Mouse (Mus musculus) thymus, postnatal 36 days (tissue): ENCODE measurements around the gene Rbpj.
A peak's percentile ranks its signal among the peaks of the same experiment; 100 is the strongest.

Experiments
- DNase-seq, 2 experiments: peaks; one replicate each; pipeline ENCODE4 v3.0.0; 2022; ENCODE audit warnings: mixed read lengths in 2 of 2

The Rbpj gene

DNA sequence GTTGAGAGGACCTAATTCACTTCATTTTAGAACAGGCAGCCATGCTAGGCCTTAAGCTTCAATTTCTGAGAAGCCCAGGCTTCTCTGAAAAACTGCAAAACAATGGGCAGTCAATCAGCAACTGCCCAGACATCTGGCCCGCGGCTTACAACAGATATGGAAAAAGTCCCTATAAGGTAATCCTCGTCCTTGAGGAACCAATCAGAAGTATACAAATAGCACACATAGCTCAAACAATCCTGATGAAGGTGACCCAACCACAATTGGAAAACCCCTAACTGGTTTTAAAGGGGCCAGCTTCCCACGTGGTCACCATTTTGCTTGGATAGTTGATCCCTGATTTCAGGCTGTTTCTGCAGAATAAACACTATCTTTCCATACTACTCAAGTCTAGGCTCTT lies 89.0 kb downstream of the Rbpj start:
- no peak for DNase-seq

DNA sequence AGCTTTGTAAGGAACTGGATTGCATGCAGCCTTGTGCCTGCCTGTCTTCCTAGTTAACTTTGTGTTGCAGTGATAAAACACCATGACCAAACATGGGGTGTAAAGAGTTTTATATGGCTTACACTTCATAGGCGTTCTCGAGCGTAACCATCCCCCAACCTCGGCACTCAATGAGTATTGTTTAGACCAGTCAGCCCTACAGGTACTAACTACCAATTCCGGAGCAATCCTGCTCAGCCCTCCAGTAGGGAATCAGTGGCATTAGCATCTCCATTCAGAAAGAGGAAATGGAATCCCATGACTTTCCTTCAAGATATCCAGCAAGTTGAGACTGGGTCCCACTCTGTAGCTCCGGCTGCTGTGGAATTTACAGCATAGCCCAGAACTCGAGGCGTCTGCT lies 89.5 kb downstream of the Rbpj start:
- no peak for DNase-seq

DNA sequence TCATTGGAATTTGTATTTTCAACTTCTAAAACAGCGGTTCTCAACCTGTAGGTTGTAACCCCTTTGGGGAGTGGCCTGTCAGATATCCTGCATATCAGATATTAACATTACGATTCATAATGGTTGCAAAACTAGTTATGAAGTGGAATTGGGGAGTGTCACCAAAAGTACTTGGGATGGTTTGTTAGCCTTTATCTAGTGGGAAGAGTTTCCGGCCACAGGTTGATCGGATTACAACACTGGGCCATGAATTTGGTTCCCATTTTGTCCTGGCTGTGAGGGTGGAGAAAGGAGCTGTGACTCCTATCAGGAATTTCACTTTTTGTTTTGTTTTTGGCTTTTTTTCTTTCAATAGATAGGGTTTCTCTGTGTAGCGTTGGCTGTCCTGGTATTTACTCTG lies 90.0 kb downstream of the Rbpj start:
- DNase-seq, result no peak

DNA sequence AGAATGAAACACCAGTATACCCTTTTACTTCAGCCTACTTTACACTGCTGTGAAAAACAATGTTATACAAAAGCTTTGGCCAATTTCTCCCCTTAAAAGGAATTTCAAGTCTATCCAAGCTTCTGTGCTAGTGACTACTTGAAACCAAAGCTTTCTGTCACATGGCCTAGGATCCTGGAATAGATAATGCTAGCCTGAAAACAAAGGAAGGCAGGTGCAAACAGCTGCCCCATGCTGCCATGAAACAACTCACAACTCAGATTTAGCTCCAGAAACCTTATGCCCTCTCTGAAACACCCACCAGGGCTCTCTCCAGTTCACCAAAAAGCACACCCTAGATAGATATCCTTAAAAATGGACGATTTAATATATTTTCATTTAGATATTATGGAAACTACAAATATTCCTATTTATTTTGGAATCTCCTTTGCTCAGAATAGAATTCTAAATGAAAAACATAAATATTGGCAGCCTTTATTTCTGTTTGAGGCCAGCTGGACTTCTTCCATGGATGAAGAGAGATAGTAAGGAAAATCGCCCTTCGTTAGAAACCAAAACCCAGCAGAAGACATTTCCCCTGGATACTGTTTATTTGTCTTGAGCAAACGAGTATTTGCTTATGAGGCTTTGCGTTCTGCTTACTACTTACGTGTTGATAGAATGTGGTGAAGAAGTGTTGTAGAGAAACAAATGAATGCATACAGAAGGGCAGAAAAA lies 91.8 kb downstream of the Rbpj start:
- DNase-seq, result no peak

GRCm38 (mm10) chr5:53561160-53561559 lies 95.2 kb downstream of the Rbpj start:
- DNase-seq, result no peak

- no peak for DNase-seq
Observed at GRCm38 (mm10) chr5:53564309-53564708, 98.4 kb downstream of the Rbpj start.

GRCm38 (mm10) chr5:53565213-53565794 lies 99.4 kb downstream of the Rbpj start:
- DNase-seq, result no peak

DNA sequence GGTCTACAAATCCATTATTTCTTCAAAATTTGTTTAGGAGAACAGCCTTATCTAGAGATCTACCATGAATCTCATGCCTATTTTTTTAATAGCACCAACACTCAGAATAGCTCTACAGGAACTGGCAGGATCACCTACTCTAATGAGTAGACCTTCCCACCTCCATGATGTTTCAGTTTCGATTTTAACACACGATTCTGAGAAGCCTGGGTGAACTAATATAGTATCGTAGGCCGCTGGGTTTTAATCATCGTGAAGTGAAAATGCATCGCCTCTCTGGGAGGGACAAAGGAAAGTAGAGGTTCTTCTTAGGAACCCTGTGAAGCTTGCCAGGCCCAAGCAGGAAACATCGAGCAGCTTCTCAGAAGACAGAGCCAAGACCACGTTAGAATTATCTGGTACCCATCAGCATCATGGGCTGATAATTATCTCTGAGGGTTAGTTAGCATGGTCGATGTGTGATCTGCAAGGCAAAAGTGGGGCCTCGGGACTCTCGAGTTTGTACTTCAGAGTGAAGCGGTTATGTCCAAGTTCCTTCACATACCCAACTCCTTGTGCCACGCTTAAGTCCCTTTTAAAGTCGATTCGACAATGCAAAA lies 100.6 kb downstream of the Rbpj start:
- DNase-seq, result no peak

DNA sequence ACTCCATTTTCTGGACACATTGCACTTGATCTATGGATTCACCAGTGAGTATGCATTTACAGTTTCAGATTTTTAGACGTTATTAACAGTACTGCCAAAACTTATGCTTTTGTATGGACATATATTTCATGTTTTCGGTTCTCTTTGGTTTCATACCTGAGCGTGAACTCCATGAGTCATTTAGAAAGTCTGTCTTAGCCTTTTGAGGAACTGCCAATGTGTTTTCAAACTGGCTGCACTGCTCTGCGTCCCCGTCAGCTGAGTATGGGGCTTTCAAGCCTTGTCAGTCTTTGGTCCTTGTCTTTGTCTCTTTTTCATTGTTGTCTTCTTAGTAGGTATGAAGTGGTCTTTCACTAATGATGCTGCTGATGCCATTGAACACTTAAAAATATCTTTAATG lies 106.5 kb downstream of the Rbpj start:
- no peak for DNase-seq

DNA sequence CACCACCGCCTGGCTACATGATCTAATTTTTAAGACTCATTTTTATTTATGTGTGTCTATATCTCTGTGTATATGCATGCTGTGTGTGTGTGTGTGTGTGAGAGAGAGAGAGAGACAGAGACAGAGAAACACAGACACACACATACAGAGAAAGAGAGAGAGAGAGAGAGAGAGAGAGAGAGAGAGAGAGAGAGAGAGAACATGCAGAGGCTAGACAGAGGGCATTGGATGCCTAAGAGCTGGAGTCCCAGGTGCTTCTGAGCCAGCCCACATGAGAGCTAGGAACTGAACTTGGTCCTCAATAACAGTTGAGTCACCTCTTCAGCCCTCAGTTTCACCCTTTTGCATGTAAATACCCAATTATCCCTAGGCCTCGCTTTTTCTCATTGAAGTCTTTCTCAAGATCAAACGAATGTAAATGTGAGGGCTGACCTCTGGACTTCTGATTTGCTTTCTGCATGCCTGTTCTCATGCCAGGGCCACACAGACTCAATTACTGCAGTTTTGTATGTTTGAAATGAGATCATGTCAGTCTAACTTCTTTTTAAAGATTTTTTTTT lies 109.0 kb downstream of the Rbpj start:
- DNase-seq, result no peak

- DNase-seq, result no peak
Observed at GRCm38 (mm10) chr5:53577272-53577889, 111.4 kb downstream of the Rbpj start.

GRCm38 (mm10) chr5:53584069-53584767 lies 118.3 kb downstream of the Rbpj start:
- no peak for DNase-seq

GRCm38 (mm10) chr5:53588421-53589171 lies 122.6 kb downstream of the Rbpj start:
- no peak for DNase-seq

DNA sequence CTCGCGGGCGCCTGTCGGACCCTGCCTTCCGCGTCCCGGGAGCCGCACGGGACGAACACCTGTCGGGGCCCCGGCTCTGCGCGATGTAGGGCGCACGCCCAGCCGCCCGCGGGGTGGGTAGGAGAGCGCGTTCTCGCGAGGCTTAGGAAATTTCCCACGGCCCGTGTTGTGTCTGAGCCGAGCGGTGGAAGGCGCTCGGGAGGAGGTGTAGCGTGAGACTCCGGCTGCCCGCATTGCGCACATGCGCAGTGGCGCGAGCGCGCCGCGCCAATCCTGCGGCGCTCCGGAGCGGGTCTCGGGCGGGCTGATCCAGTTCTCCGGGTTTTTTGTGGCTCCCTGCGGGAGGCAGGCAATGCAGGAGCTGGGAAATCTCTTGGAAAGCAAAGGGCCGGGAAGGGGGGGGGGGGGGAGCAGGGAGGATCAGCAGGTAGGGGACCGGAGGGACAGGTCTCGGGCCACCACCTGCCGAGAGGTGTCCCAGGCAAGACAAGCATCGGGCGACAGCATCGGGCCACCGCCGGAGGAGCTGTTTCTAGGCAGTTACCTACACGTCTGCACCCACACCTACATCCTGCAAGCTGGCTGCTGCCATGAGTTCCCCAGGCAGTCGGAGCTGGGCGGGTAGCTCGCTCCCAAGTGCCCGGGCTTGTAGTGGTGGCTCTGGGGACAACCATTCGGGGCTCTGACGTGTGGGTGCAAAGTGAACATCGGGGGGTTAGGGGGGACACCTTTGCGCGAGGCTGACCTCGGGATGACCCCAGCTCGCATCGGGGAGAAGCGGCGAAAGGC lies 123.4 kb downstream of the Rbpj start:
- peak; percentile 93 to 95 for DNase-seq

GRCm38 (mm10) chr5:53590179-53590765 lies 124.3 kb downstream of the Rbpj start:
- peak; percentile 92 to 93 for DNase-seq

- DNase-seq, result peak; percentile 39 to 56
Observed at GRCm38 (mm10) chr5:53590875-53591682, 125.1 kb downstream of the Rbpj start.

GRCm38 (mm10) chr5:53591683-53592050 lies 125.7 kb downstream of the Rbpj start:
- peak in 1 of 2 experiments; percentile 9 for DNase-seq

- DNase-seq, result no peak
Observed at GRCm38 (mm10) chr5:53593080-53593688, 127.2 kb downstream of the Rbpj start.

- DNase-seq, result peak; percentile 16 to 18
Observed at GRCm38 (mm10) chr5:53594274-53594673, 128.3 kb downstream of the Rbpj start.

- no peak for DNase-seq
Observed at GRCm38 (mm10) chr5:53598510-53598909, 132.6 kb downstream of the Rbpj start.
